In genomic region chr11:115670451-115671050, GRCm38 (mm10) we compare ENCODE assay signal across 8 mouse cellular contexts. TPM values are rescaled to one million over a fixed set of nuclear protein-coding genes. Genes with fewer than 3 reads are reported as not detected.
DNase-seq lines count a peak whose midpoint lies in the region; ATAC-seq lines count a peak whose summit lies in the region.

No protein-coding gene starts in this region.

- H3K9me3 ChIP-seq in embryonic facial prominence, embryonic 10.5 days = no peaks in the 10 kb centered on the region
- no peaks in the 10 kb centered on the region for H3K9me3 ChIP-seq in liver, embryonic 11.5 days (ENCODE audit: control insufficient read depth, low read length)

- H3K9ac ChIP-seq in liver, embryonic 11.5 days (ENCODE audit: low read depth, low read length) = no peak overlapping the region

- peak; percentile 28 to 39 for DNase-seq in layer of hippocampus, postnatal 10 days (ENCODE audit: low spot score in 2 of 2)
- DNase-seq in layer of hippocampus, adult 9-10 months (ENCODE audit: low spot score) = no peak
- no peak for DNase-seq in embryonic facial prominence, embryonic 10.5 days (ENCODE audit: low spot score)
- peak; percentile 53 for DNase-seq in kidney, adult 18-20 months
- DNase-seq in liver, embryonic 11.5 days (ENCODE audit: low spot score) = no peak
- no peak for DNase-seq in yolk sac, embryonic 10.5 days (ENCODE audit: low spot score)
- no peak for DNase-seq in adrenal gland, adult 8-10 months
- DNase-seq in cerebellum, postnatal 36 days = no peak

- no peaks in the 10 kb centered on the region for H3K27me3 ChIP-seq in embryonic facial prominence, embryonic 10.5 days (replicated peaks; ENCODE audit: low read depth, poor library complexity, severe bottlenecking)
- no peaks in the 10 kb centered on the region for H3K27me3 ChIP-seq in liver, embryonic 11.5 days (replicated peaks; ENCODE audit: control insufficient read depth, insufficient read depth, low read length)

- 34% methylated on average over 5 of the region's 5 CpGs for WGBS in embryonic facial prominence, embryonic 10.5 days
- 39% methylated on average over 5 of the region's 5 CpGs for WGBS in liver, embryonic 11.5 days

- no peak overlapping the region for H3K4me3 ChIP-seq in embryonic facial prominence, embryonic 10.5 days
- no peak overlapping the region for H3K4me3 ChIP-seq in liver, embryonic 11.5 days (ENCODE audit: low read depth, low read length)

- ATAC-seq in liver, embryonic 11.5 days (replicated peaks; ENCODE audit: low FRiP score) = no peak

- H3K27ac ChIP-seq in embryonic facial prominence, embryonic 10.5 days (replicated peaks) = 0 out of 2 replicates have a peak overlapping the region, but pooled peaks have one; percentile 19
- 0 out of 2 replicates have a peak overlapping the region, but pooled peaks have one; percentile 16 for H3K27ac ChIP-seq in liver, embryonic 11.5 days (ENCODE audit: low read depth, low read length)

- H3K36me3 ChIP-seq in embryonic facial prominence, embryonic 10.5 days (replicated peaks) = peaks cover 7% of the 10 kb centered on the region; the same call in 1 of the 2 replicates
- no peaks in the 10 kb centered on the region for H3K36me3 ChIP-seq in liver, embryonic 11.5 days (ENCODE audit: control insufficient read depth, insufficient read depth, low read length)

- H3K4me1 ChIP-seq in embryonic facial prominence, embryonic 10.5 days = peaks cover 14% of the 10 kb centered on the region
- H3K4me1 ChIP-seq in liver, embryonic 11.5 days (replicated peaks; ENCODE audit: control insufficient read depth, insufficient read depth, low read length) = peaks cover 27% of the 10 kb centered on the region

- no peak overlapping the region for H3K4me2 ChIP-seq in liver, embryonic 11.5 days

RNA-seq across cellular contexts. Expression of gene Grb2, which starts 37.8 kb away (rescaled TPM):
- total RNA-seq in layer of hippocampus, postnatal 10 days (2021) = 100 to 1,000 TPM; 160 to 186 TPM
- 73.5 and 76.0 TPM in 2 replicates for polyA plus RNA-seq in embryonic facial prominence, embryonic 10.5 days (2016; fragmentation: Nextera tagmentation; extraction: Ambion mirVana)
- 47.2 and 52.8 TPM in 2 replicates for polyA plus RNA-seq in liver, embryonic 11.5 days (2014; fragmentation: Nextera tagmentation; extraction: Ambion mirVana)
- 100 to 1,000 TPM; 136 to 165 (median 160) TPM for total RNA-seq in adrenal gland, adult 8-10 months (2022)

RNA-seq across cellular contexts. Expression of gene Slc25a19, which starts 42.5 kb away (rescaled TPM):
- 10 to 100 TPM; 52.2 to 59.5 TPM for total RNA-seq in layer of hippocampus, postnatal 10 days (2021)
- polyA plus RNA-seq in embryonic facial prominence, embryonic 10.5 days (2016; fragmentation: Nextera tagmentation; extraction: Ambion mirVana) = 23.5 and 24.6 TPM in 2 replicates
- polyA plus RNA-seq in liver, embryonic 11.5 days (2014; fragmentation: Nextera tagmentation; extraction: Ambion mirVana) = 30.2 and 30.9 TPM in 2 replicates
- total RNA-seq in adrenal gland, adult 8-10 months (2022) = 10 to 100 TPM; 59.5 to 94.1 (median 91.2) TPM

RNA-seq across cellular contexts. Expression of gene Mif4gd, which starts 57.8 kb away (rescaled TPM):
- total RNA-seq in layer of hippocampus, postnatal 10 days (2021) = 10 to 100 TPM; 19.4 to 19.7 TPM
- polyA plus RNA-seq in embryonic facial prominence, embryonic 10.5 days (2016; fragmentation: Nextera tagmentation; extraction: Ambion mirVana) = 19.4 and 19.8 TPM in 2 replicates
- polyA plus RNA-seq in liver, embryonic 11.5 days (2014; fragmentation: Nextera tagmentation; extraction: Ambion mirVana) = 39.0 and 41.4 TPM in 2 replicates
- total RNA-seq in adrenal gland, adult 8-10 months (2022) = 100 to 1,000 TPM; 101 to 135 (median 121) TPM

Comparison
In these comparisons a context has a peak if more than half of its experiments do, and no peak if none do; other contexts are left out.
1. DNase-seq: peak in layer of hippocampus, postnatal 10 days (2 of 2) and kidney, adult 18-20 months (single experiment); none in layer of hippocampus, adult 9-10 months (single experiment), embryonic facial prominence, embryonic 10.5 days (single experiment), liver, embryonic 11.5 days (single experiment), yolk sac, embryonic 10.5 days (single experiment), adrenal gland, adult 8-10 months (single experiment) and cerebellum, postnatal 36 days (0 of 2).
2. RNA of gene Mif4gd, which starts 57.8 kb away (total RNA-seq): 101 to 135 TPM in adrenal gland, adult 8-10 months; 19.4 to 19.7 TPM in layer of hippocampus, postnatal 10 days; every median in the first group is over 4 times any median in the second.